Mouse (Mus musculus): ENCODE data around the gene Cyp1a1.

Gene Cyp1a1

GRCm38 (mm10) chr9:57744462-57745091 lies 56.8 kb downstream of the Cyp1a1 start:
- in situ Hi-C loops (cut with MboI; ENCODE audit: unreplicated experiment in 2 of 2), result loop anchor here (5.0 to 25.0 kb wide), 4 partner anchors 82 to 532 kb away; partner anchors contain the start of gene Cox5a (in 1 of the 2)

- in situ Hi-C loops (cut with MboI; ENCODE audit: unreplicated experiment in 2 of 2), result loop anchor here (5.0 to 25.0 kb wide), 4 partner anchors 85 to 535 kb away; partner anchors contain the start of gene Cox5a (in 1 of the 2)
Observed at GRCm38 (mm10) chr9:57747067-57747466, 59.3 kb downstream of the Cyp1a1 start.

- in situ Hi-C loops (cut with MboI; ENCODE audit: unreplicated experiment in 2 of 2), result loop anchor here (5.0 to 25.0 kb wide), 4 partner anchors 86 to 536 kb away; partner anchors contain the start of gene Cox5a (in 1 of the 2)
Observed at GRCm38 (mm10) chr9:57748137-57748536, 60.4 kb downstream of the Cyp1a1 start.

GRCm38 (mm10) chr9:57748831-57749230 lies 61.1 kb downstream of the Cyp1a1 start:
- in situ Hi-C loops (cut with MboI; ENCODE audit: unreplicated experiment in 2 of 2), result loop anchor here (5.0 to 25.0 kb wide), 4 partner anchors 87 to 537 kb away; partner anchors contain the start of gene Cox5a (in 1 of the 2)

- in situ Hi-C loops (cut with MboI; ENCODE audit: unreplicated experiment in 2 of 2), result loop anchor here in 1 of 2 experiments (10.0 kb wide), 1 partner anchor 216 kb away; the partner anchor contains the start of gene Fam219b
Observed at GRCm38 (mm10) chr9:57750901-57751300, 63.2 kb downstream of the Cyp1a1 start.
